20 mouse cellular contexts compared by ENCODE assay signal in genomic region chr6:35388827-35389226, GRCm38 (mm10).
DNase-seq lines count a peak whose midpoint lies in the region; TF ChIP-seq lines count a peak whose summit lies in the region.
"Had no signal": no experiment of that assay in that cellular context is flagged by ENCODE, and none has a peak within 500 bp of the region (broad histone marks: within the 10 kb centered on the region; RNA-seq: fewer than 3 reads in every experiment).

No protein-coding gene starts in this region.

- intact Hi-C loops in heart, postnatal 36 days (cut with DNase I), result loop anchor here (10.0 kb wide), 3 partner anchors 986 to 1656 kb away; no protein-coding TSS in a partner anchor

- TF ChIP-seq CTCF in C2C12 (IDR thresholded peaks at IDR 0.05; ENCODE audit: control insufficient read depth, insufficient read depth, insufficient read length), result no peak
- TF ChIP-seq CTCF in thymus, adult 2 months (IDR thresholded peaks at IDR 0.05; ENCODE audit: borderline replicate concordance, control insufficient read depth, extremely low read depth, insufficient read depth, low read length, poor library complexity), result no peak

- no peak for TF ChIP-seq POLR2A in thymus, adult 2 months (IDR thresholded peaks at IDR 0.05; ENCODE audit: control insufficient read depth, extremely low read depth, insufficient read depth, low read length, poor library complexity)

- H3K4me3 ChIP-seq in C2C12 (ENCODE audit: insufficient read depth, poor library complexity, severe bottlenecking), result no peak overlapping the region
- no peak overlapping the region for H3K4me3 ChIP-seq in thymus, adult 2 months (ENCODE audit: control insufficient read depth, insufficient read depth, low read length)
- H3K4me3 ChIP-seq: embryonic facial prominence, embryonic 10.5 days; erythroblast, embryonic 14.5 days; forebrain, embryonic 15.5 days; heart, embryonic 10.5 days; hindbrain, embryonic 13.5 days had no signal

- no peak overlapping the region for H3K27ac ChIP-seq in thymus, adult 2 months (ENCODE audit: control insufficient read depth, insufficient read depth, low read length)
- H3K27ac ChIP-seq: embryonic facial prominence, embryonic 10.5 days; forebrain, embryonic 15.5 days; heart, embryonic 10.5 days; hindbrain, embryonic 13.5 days; hindbrain, postnatal 0 days had no signal

- 81% methylated on average over 3 of the region's 3 CpGs for WGBS in thymus, adult 2 months

- no peaks in the 10 kb centered on the region for H3K36me3 ChIP-seq in C2C12 (ENCODE audit: control insufficient read depth, insufficient read depth)
- no peaks in the 10 kb centered on the region for H3K36me3 ChIP-seq in thymus, adult 2 months (ENCODE audit: control insufficient read depth, insufficient read depth, low read length)
- H3K36me3 ChIP-seq: embryonic facial prominence, embryonic 10.5 days; forebrain, embryonic 15.5 days; heart, embryonic 10.5 days; hindbrain, embryonic 13.5 days had no signal

- H3K79me3 ChIP-seq in C2C12 (ENCODE audit: low read depth), result no peaks in the 10 kb centered on the region

- H3K79me2 ChIP-seq in C2C12 (ENCODE audit: control insufficient read depth, insufficient read depth), result no peaks in the 10 kb centered on the region

- H3K4me1 ChIP-seq in thymus, adult 2 months (replicated peaks; ENCODE audit: control insufficient read depth, insufficient read depth, low read length), result no peaks in the 10 kb centered on the region
- H3K4me1 ChIP-seq: embryonic facial prominence, embryonic 10.5 days; forebrain, embryonic 15.5 days; heart, embryonic 10.5 days; hindbrain, embryonic 13.5 days had no signal

- peak; percentile 10 for DNase-seq in heart, adult 11 months
- DNase-seq in heart, postnatal 36 days, result no peak
- DNase-seq in adipocyte (ENCODE audit: low spot score), result peak; percentile 64
- DNase-seq in thymus, adult 2 months, result no peak
- DNase-seq in layer of hippocampus, adult 9-11 months, result no peak
- no peak for DNase-seq in thymus, postnatal 10 days (ENCODE audit: low spot score in 2 of 2)
- DNase-seq: adrenal gland, adult 8-10 months; adrenal gland, postnatal 36 days; cerebellum, adult 2 months; cerebellum, postnatal 10 days; gastrocnemius, postnatal 36 days; heart, adult 18-20 months; heart, postnatal 10 days had no signal

- peak overlapping the region; percentile 27 for H3ac ChIP-seq in C2C12 (ENCODE audit: control insufficient read depth, insufficient read length, low read depth)

- H3K27me3 ChIP-seq in C2C12 (ENCODE audit: control insufficient read depth, insufficient read depth, insufficient read length), result no peaks in the 10 kb centered on the region
- no peaks in the 10 kb centered on the region for H3K27me3 ChIP-seq in thymus, adult 2 months (ENCODE audit: control insufficient read depth, insufficient read depth, low read length)
- H3K27me3 ChIP-seq: forebrain, embryonic 15.5 days; hindbrain, embryonic 13.5 days had no signal

TF ChIP-seq in C2C12, 6 proteins besides CTCF, POLR2A, EP300 and RAD21:
- TF ChIP-seq MYOD1 (IDR thresholded peaks at IDR 0.05; ENCODE audit: control insufficient read depth, insufficient read length, low read depth) (no peak), MAX (IDR thresholded peaks at IDR 0.05) (no peak), CEBPB (IDR thresholded peaks at IDR 0.05; ENCODE audit: low read depth) (no peak), MYOG (IDR thresholded peaks at IDR 0.05; ENCODE audit: control insufficient read depth, extremely low read depth, insufficient read length) (no peak)

Comparison
In these comparisons a context has a peak if more than half of its experiments do, and no peak if none do; other contexts are left out.
1. DNase-seq: peak in heart, adult 11 months (single experiment) and adipocyte (single experiment); none in heart, postnatal 36 days (0 of 2), thymus, adult 2 months (single experiment), layer of hippocampus, adult 9-11 months (single experiment) and thymus, postnatal 10 days (0 of 2).